Mouse (Mus musculus) forebrain, embryonic 16.5 days (tissue): ENCODE measurements around the gene Khk. TPM values are rescaled to one million over a fixed set of nuclear protein-coding genes. Genes with fewer than 3 reads are reported as not detected.

Experiments
- ATAC-seq: fragments of 200-750 bp; cut with Nextera tagmentation; 2 replicates; pipeline ENCODE4 v1.8.0; 2017; ENCODE audit warnings: mild to moderate bottlenecking, moderate library complexity
- H3K27ac ChIP-seq: fragments of 300-500 bp; sonication (generic); 2 replicates; pipeline ENCODE4 v1.5.1; 2014; ENCODE audit warnings: low read length, control low read depth
- H3K27me3 ChIP-seq: fragments of 300-500 bp; sonication (generic); replicated peaks from 2 replicates; pipeline ENCODE4 v1.6.1; 2014; ENCODE audit warnings: low read length; ENCODE audit not compliant: control insufficient read depth, insufficient read depth
- H3K36me3 ChIP-seq: fragments of 300-500 bp; sonication (generic); 2 replicates; pipeline ENCODE4 v1.6.1; 2014; ENCODE audit not compliant: control insufficient read depth, insufficient read depth
- H3K4me1 ChIP-seq: fragments of 300-500 bp; sonication (generic); replicated peaks from 2 replicates; pipeline ENCODE4 v1.6.1; 2014; ENCODE audit warnings: low read length; ENCODE audit not compliant: control insufficient read depth, insufficient read depth
- H3K4me2 ChIP-seq: fragments of 300-500 bp; sonication (generic); 2 replicates; pipeline ENCODE4 v1.6.1; 2014; ENCODE audit warnings: mild to moderate bottlenecking, low read length, control low read depth
- H3K4me3 ChIP-seq: fragments of 300-500 bp; sonication (generic); replicated peaks from 2 replicates; pipeline ENCODE4 v1.5.1; 2014; ENCODE audit warnings: mild to moderate bottlenecking, low read length, control low read depth
- H3K9ac ChIP-seq: fragments of 300-500 bp; sonication (generic); replicated peaks from 2 replicates; pipeline ENCODE4 v1.6.1; 2014; ENCODE audit warnings: low read depth, low read length, control low read depth
- H3K9me3 ChIP-seq: fragments of 300-500 bp; sonication (generic); 2 replicates; pipeline ENCODE4 v1.6.1; 2016; ENCODE audit warnings: low read length; ENCODE audit not compliant: control insufficient read depth
- WGBS: fragments of 180-500 bp; shearing (Covaris S2); extraction: QIAGEN DNeasy Blood & Tissue Kit; methylation state at CpG from one replicate; pipeline ENCODE4 v1.1.7; 2014; 5-methylcytosine and 5-hydroxymethylcytosine counted together
- polyA plus RNA-seq: library from polyadenylated mRNA; unstranded; fragments of >200 nt; fragmentation: Nextera tagmentation; extraction: Ambion mirVana; gene quantifications from 2 replicates; pipeline ENCODE4 v1.2.1, GENCODE M21; 2015

Gene Khk
- polyA plus RNA-seq, 1 experiment from 2014 or later: 7.7 TPM

GRCm38 (mm10) chr5:30917348-30917747 lies 3.9 kb upstream of the Khk start:
- WGBS: 92% methylated on average over 11 of the region's 11 CpGs
- Histone ChIP-seq H3K4me3 (no peak overlapping the region), H3K9me3 (no peaks in the 10 kb centered on the region), H3K9ac (no peak overlapping the region), H3K4me1 (peaks cover 27% of the 10 kb centered on the region), H3K27ac (no peak overlapping the region), H3K36me3 (no peaks in the 10 kb centered on the region), H3K4me2 (no peak overlapping the region), H3K27me3 (no peaks in the 10 kb centered on the region)
- ATAC-seq: no peak

GRCm38 (mm10) chr5:30917891-30918670 lies 3.1 kb upstream of the Khk start:
- H3K9ac ChIP-seq: no peak overlapping the region

DNA sequence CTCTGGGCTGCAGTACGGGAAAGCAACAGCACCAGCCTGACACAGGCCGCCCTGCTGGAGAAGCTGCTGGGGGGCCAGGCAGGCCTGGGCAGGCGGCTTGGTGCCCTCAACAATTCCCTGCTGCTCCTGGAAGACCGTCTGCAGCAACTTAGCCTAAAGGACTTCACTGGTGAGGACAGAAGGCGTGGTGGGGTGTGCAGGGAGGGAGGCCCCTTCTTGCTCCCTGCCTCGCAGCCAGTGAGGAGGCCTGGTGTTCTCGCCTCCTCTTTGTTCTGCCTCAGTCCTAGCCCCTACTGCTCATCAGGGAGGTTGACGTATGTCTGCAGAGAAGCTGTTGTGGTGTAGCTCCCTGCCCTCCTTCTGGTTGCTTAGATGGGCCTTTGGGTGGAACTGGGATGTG lies 2.5 kb upstream of the Khk start:
- no peak overlapping the region for H3K27ac ChIP-seq
- ATAC-seq: no peak
- no peaks in the 10 kb centered on the region for H3K27me3 ChIP-seq
- H3K36me3 ChIP-seq: no peaks in the 10 kb centered on the region
- peaks cover 26% of the 10 kb centered on the region for H3K4me1 ChIP-seq
- no peaks in the 10 kb centered on the region for H3K9me3 ChIP-seq
- H3K9ac ChIP-seq: no peak overlapping the region
- H3K4me2 ChIP-seq: no peak overlapping the region
- no peak overlapping the region for H3K4me3 ChIP-seq
- 76% methylated on average over 8 of the region's 8 CpGs for WGBS

More at GRCm38 (mm10) chr5:30917891-30918670, 3.1 kb upstream of the Khk start:
- peaks cover 28% of the 10 kb centered on the region for H3K4me1 ChIP-seq
- 85% methylated on average over 31 of the region's 31 CpGs for WGBS
- no peaks in the 10 kb centered on the region for H3K27me3 ChIP-seq
- H3K4me3 ChIP-seq: no peak overlapping the region
- no peaks in the 10 kb centered on the region for H3K9me3 ChIP-seq
- H3K27ac ChIP-seq: no peak overlapping the region
- H3K4me2 ChIP-seq: no peak overlapping the region
- H3K36me3 ChIP-seq: no peaks in the 10 kb centered on the region
- no peak for ATAC-seq

DNA sequence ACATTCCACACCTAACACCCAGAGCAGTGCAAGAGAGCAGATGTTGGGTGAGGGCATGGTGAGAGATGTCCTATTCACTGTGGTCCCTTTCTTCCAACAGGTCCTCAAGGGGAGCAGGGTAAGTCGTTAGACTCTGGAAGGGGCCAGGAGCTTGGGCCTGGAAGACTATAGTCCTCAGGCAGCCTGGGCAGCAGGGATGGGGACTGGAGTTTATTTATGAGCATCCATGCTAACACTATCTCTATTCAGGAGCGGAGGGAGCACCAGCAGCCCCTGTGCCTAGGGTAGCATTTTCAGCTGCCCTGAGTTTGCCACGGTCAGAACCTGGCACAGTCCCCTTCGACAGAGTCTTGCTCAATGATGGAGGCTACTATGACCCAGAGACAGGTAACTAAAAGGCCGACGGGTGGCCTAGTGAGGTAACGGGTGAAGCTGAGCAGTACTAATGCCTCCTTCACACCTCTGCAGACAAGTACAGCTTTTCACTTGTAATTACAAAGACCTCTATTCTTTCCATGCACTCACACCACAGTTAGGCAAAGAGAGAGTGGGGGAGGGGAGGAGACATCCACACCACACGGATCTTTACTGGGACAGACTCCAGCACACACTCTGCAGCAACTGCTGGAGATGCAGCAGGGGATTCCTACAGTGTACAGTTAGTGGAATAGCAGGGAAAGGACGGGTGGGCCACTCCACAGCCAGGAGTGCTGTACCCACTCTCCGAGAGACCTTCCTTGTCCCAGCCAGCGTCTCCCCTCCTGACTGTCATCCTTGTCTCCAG lies 1.2 kb upstream of the Khk start:
- Histone ChIP-seq H3K4me3 (no peak overlapping the region), H3K4me2 (no peak overlapping the region), H3K27ac (no peak overlapping the region; the same call in 1 of the 2 replicates), H3K36me3 (no peaks in the 10 kb centered on the region), H3K4me1 (peaks cover 26% of the 10 kb centered on the region), H3K9me3 (no peaks in the 10 kb centered on the region), H3K27me3 (no peaks in the 10 kb centered on the region), H3K9ac (no peak overlapping the region)
- 56% methylated on average over 11 of the region's 11 CpGs for whole genome bisulfite sequencing
- ATAC-seq: no peak

DNA sequence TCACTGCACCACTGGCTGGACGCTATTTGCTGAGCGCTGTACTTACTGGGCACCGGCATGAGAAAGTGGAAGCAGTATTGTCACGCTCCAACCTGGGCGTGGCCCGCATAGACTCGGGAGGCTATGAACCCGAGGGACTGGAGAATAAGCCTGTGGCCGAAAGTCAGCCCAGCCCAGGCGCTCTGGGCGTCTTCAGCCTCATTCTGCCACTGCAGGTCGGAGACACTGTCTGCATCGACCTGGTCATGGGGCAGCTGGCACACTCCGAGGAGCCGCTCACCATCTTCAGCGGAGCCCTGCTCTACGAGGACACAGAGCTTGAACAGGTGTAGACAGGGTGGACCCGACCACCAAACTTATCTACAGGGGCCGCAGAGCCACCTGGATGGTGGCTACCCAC lies 610 bp upstream of the Khk start:
- H3K9ac ChIP-seq: no peak overlapping the region
- H3K4me1 ChIP-seq: peaks cover 26% of the 10 kb centered on the region
- no peak overlapping the region for H3K4me3 ChIP-seq
- no peaks in the 10 kb centered on the region for H3K9me3 ChIP-seq
- H3K36me3 ChIP-seq: no peaks in the 10 kb centered on the region
- no peak; the same call in 1 of the 2 replicates for ATAC-seq
- no peak overlapping the region for H3K4me2 ChIP-seq
- WGBS: 62% methylated on average over 19 of the region's 19 CpGs
- no peak overlapping the region for H3K27ac ChIP-seq
- H3K27me3 ChIP-seq: no peaks in the 10 kb centered on the region

DNA sequence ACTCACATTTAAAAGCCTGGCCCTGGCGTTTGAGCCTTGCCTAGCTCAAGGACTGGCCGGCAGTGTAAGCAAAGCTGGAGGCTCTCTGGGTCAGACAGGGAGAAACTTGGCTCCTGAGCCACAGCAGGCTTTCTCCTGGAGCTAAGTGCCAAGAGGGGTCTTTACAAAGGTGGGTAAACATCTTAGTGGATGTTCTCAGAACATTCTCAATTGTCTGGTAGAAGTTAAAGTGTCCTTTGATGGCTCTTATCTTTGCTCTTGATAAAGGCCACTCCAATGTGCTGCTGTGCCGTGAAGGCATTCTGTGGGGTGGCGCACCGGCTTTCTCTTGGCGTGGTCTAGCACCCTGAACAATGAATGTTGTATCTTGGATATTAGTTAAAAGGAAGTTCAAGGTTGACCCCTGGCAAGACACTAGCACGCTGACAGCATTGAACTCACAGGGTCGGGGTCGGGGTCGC lies 1.4 kb downstream of the Khk start:
- no peak overlapping the region for H3K9ac ChIP-seq
- peaks cover 21% of the 10 kb centered on the region for H3K4me1 ChIP-seq
- H3K4me2 ChIP-seq: no peak overlapping the region; the same call in 1 of the 2 replicates
- no peak overlapping the region for H3K4me3 ChIP-seq
- ATAC-seq: no peak
- H3K9me3 ChIP-seq: no peaks in the 10 kb centered on the region
- H3K36me3 ChIP-seq: no peaks in the 10 kb centered on the region
- WGBS: 76% methylated on average over 10 of the region's 10 CpGs
- no peaks in the 10 kb centered on the region for H3K27me3 ChIP-seq
- H3K27ac ChIP-seq: no peak overlapping the region

DNA sequence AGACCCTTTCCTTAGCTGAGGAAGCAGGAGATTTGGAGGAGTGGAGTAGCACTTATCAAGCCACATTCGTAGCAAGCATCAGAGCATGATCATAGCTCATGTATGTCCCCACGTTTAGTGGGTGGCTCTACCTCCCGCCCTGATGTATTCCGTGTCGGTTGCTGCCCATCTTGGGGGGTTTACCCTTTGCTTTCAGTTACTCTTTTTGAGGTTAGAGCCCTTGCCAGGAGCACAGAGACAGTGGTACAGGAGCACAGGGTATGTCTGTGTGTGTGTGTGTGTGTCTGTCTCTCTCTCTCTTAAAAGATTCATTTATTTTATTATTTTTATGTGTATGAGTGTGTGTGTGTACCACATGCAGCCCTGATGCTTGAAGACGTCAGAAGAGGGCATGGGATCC lies 1.9 kb downstream of the Khk start:
- Histone ChIP-seq H3K27ac (no peak overlapping the region), H3K4me2 (no peak overlapping the region), H3K36me3 (no peaks in the 10 kb centered on the region), H3K27me3 (no peaks in the 10 kb centered on the region), H3K9me3 (no peaks in the 10 kb centered on the region), H3K9ac (no peak overlapping the region), H3K4me1 (peaks cover 21% of the 10 kb centered on the region), H3K4me3 (no peak overlapping the region)
- no peak for ATAC-seq
- WGBS: 90% methylated on average over 6 of the region's 6 CpGs

DNA sequence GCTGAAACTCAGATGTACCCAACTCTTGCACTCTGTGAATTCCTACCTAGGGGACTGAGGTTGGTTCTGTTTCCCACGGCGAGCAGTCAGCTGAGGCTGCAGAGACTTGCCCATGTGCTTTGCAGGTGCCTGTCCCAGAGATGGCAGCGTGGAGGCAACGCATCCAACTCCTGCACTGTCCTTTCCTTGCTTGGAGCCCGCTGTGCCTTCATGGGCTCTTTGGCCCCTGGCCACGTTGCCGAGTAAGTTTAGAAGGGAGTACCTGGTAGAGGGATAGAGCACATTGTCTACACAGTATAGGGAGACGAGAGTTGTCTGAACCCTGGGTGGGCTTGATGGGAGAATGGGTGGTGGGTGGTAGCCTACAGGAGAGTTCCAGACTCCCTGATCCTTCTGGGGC lies 3.4 kb downstream of the Khk start:
- Histone ChIP-seq H3K4me3 (no peak overlapping the region), H3K9ac (no peak overlapping the region), H3K27ac (no peak overlapping the region), H3K4me2 (no peak overlapping the region), H3K36me3 (no peaks in the 10 kb centered on the region), H3K27me3 (no peaks in the 10 kb centered on the region), H3K4me1 (peaks cover 21% of the 10 kb centered on the region), H3K9me3 (no peaks in the 10 kb centered on the region)
- no peak for ATAC-seq
- 90% methylated on average over 8 of the region's 8 CpGs for WGBS

DNA sequence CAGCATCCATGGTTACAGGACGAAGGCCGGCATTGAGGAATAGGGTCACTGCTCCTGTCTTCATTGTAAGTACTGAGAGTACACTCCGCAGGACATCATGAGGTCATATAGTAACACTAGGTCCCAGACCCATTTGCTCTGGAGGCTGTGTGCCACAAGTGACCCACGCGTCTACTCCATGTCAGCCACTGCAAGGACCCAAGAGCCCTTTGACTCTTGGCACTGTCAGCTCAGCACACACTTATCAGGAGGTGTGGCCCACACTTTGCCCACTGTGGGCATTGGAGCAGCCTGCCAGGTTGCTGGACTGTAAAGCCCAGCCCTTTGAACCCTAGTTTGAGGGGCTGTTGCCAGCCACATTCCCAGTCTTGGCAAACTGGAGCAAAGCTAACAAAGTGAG lies 4.0 kb downstream of the Khk start:
- no peaks in the 10 kb centered on the region for H3K36me3 ChIP-seq
- ATAC-seq: no peak
- no peak overlapping the region for H3K27ac ChIP-seq
- H3K9me3 ChIP-seq: no peaks in the 10 kb centered on the region
- H3K4me2 ChIP-seq: no peak overlapping the region
- no peak overlapping the region for H3K9ac ChIP-seq
- no peaks in the 10 kb centered on the region for H3K27me3 ChIP-seq
- H3K4me3 ChIP-seq: no peak overlapping the region
- WGBS: 93% methylated on average over 5 of the region's 5 CpGs
- H3K4me1 ChIP-seq: peaks cover 19% of the 10 kb centered on the region
